16 mouse cellular contexts compared by ENCODE assay signal in genomic region chr2:173256552-173256949, GRCm38 (mm10). TPM values are rescaled to one million over a fixed set of nuclear protein-coding genes. Genes with fewer than 3 reads are reported as not detected.
DNase-seq lines count a peak whose midpoint lies in the region; ATAC-seq and TF ChIP-seq lines count a peak whose summit lies in the region.
"Had no signal": no experiment of that assay in that cellular context is flagged by ENCODE, and none has a peak within 500 bp of the region (broad histone marks: within the 10 kb centered on the region; RNA-seq: fewer than 3 reads in every experiment).

No protein-coding gene starts in this region.

- no peaks in the 10 kb centered on the region for H3K9me3 ChIP-seq in hindbrain, embryonic 12.5 days (replicated peaks)
- no peaks in the 10 kb centered on the region for H3K9me3 ChIP-seq in hindbrain, embryonic 14.5 days (ENCODE audit: control insufficient read depth, low read length)
- H3K9me3 ChIP-seq in midbrain, embryonic 14.5 days (ENCODE audit: control insufficient read depth, low read length): no peaks in the 10 kb centered on the region
- H3K9me3 ChIP-seq in midbrain, embryonic 15.5 days: no peaks in the 10 kb centered on the region
- no peaks in the 10 kb centered on the region for H3K9me3 ChIP-seq in intestine, embryonic 16.5 days (ENCODE audit: control insufficient read depth, low read length)
- H3K9me3 ChIP-seq: embryonic facial prominence, embryonic 15.5 days; megakaryocyte, embryonic 14.5 days had no signal

- peak overlapping the region; percentile 19; the same call in 1 of the 2 replicates for H3K27ac ChIP-seq in hindbrain, embryonic 12.5 days
- no peak overlapping the region; the same call in 1 of the 2 replicates for H3K27ac ChIP-seq in hindbrain, embryonic 14.5 days
- H3K27ac ChIP-seq in midbrain, embryonic 14.5 days (replicated peaks; ENCODE audit: low read depth, low read length): 0 out of 2 replicates have a peak overlapping the region, but pooled peaks have one; percentile 66
- H3K27ac ChIP-seq in midbrain, embryonic 15.5 days: no peak overlapping the region
- H3K27ac ChIP-seq in intestine, embryonic 16.5 days (ENCODE audit: low read length): peak overlapping the region; percentile 55; the same call in 1 of the 2 replicates
- H3K27ac ChIP-seq in thymus, adult 2 months (ENCODE audit: control insufficient read depth, insufficient read depth, low read length): no peak overlapping the region

- TF ChIP-seq POLR2A in thymus, adult 2 months (IDR thresholded peaks at IDR 0.05; ENCODE audit: control insufficient read depth, extremely low read depth, insufficient read depth, low read length, poor library complexity): no peak

- WGBS in hindbrain, embryonic 12.5 days: 86% methylated on average over 4 of the region's 4 CpGs
- 79% methylated on average over 4 of the region's 4 CpGs for WGBS in hindbrain, embryonic 14.5 days
- WGBS in midbrain, embryonic 14.5 days: 91% methylated on average over 4 of the region's 4 CpGs
- 82% methylated on average over 4 of the region's 4 CpGs for WGBS in midbrain, embryonic 15.5 days
- 64% methylated on average over 4 of the region's 4 CpGs for WGBS in intestine, embryonic 16.5 days
- 96% methylated on average over 4 of the region's 4 CpGs for WGBS in thymus, adult 2 months

- no peak for ATAC-seq in hindbrain, embryonic 12.5 days (ENCODE audit: low FRiP score)
- no peak for ATAC-seq in hindbrain, embryonic 14.5 days (ENCODE audit: low FRiP score)
- ATAC-seq in midbrain, embryonic 14.5 days (ENCODE audit: low FRiP score, low TSS enrichment): no peak
- ATAC-seq in midbrain, embryonic 15.5 days (replicated peaks): no peak
- ATAC-seq in intestine, embryonic 16.5 days: 0 out of 2 replicates have a peak, but pooled peaks have one; percentile 6
- ATAC-seq: activated CD4-positive, CD25-positive, alpha-beta regulatory T cell, adult 4 months; liver, postnatal 0 days had no signal

- H3K36me3 ChIP-seq in hindbrain, embryonic 12.5 days: no peaks in the 10 kb centered on the region
- no peaks in the 10 kb centered on the region for H3K36me3 ChIP-seq in hindbrain, embryonic 14.5 days (replicated peaks; ENCODE audit: control insufficient read depth, insufficient read depth)
- H3K36me3 ChIP-seq in midbrain, embryonic 14.5 days (ENCODE audit: control insufficient read depth, insufficient read depth, low read length): no peaks in the 10 kb centered on the region
- no peaks in the 10 kb centered on the region for H3K36me3 ChIP-seq in midbrain, embryonic 15.5 days (replicated peaks)
- H3K36me3 ChIP-seq in intestine, embryonic 16.5 days (ENCODE audit: control insufficient read depth, insufficient read depth, low read length): no peaks in the 10 kb centered on the region
- H3K36me3 ChIP-seq in thymus, adult 2 months (ENCODE audit: control insufficient read depth, insufficient read depth, low read length): no peaks in the 10 kb centered on the region
- H3K36me3 ChIP-seq: embryonic facial prominence, embryonic 15.5 days had no signal

- TF ChIP-seq CTCF in thymus, adult 2 months (IDR thresholded peaks at IDR 0.05; ENCODE audit: borderline replicate concordance, control insufficient read depth, extremely low read depth, insufficient read depth, low read length, poor library complexity): no peak

- no peak overlapping the region for H3K9ac ChIP-seq in hindbrain, embryonic 12.5 days
- no peak overlapping the region for H3K9ac ChIP-seq in hindbrain, embryonic 14.5 days
- no peak overlapping the region for H3K9ac ChIP-seq in midbrain, embryonic 14.5 days (replicated peaks; ENCODE audit: low read length)
- no peak overlapping the region for H3K9ac ChIP-seq in midbrain, embryonic 15.5 days
- peak overlapping the region; percentile 53; the same call in 1 of the 2 replicates for H3K9ac ChIP-seq in intestine, embryonic 16.5 days (ENCODE audit: low read depth, low read length)
- H3K9ac ChIP-seq: embryonic facial prominence, embryonic 15.5 days; liver, postnatal 0 days had no signal

- no peak for DNase-seq in hindbrain, embryonic 14.5 days (ENCODE audit: low spot score)
- DNase-seq in midbrain, embryonic 14.5 days: no peak
- DNase-seq in thymus, adult 2 months: no peak
- no peak for DNase-seq in T-cell, adult 2 months (ENCODE audit: low spot score)
- DNase-seq: cerebellum, postnatal 36 days; heart, adult 18-20 months; heart, postnatal 4 days; liver, postnatal 0 days; right cerebral cortex, adult 18-20 months; spleen, adult 18-20 months had no signal

- no peaks in the 10 kb centered on the region for H3K27me3 ChIP-seq in hindbrain, embryonic 12.5 days
- H3K27me3 ChIP-seq in hindbrain, embryonic 14.5 days (ENCODE audit: control insufficient read depth, insufficient read depth, low read length): no peaks in the 10 kb centered on the region
- no peaks in the 10 kb centered on the region for H3K27me3 ChIP-seq in midbrain, embryonic 14.5 days (ENCODE audit: control insufficient read depth, insufficient read depth, low read length)
- H3K27me3 ChIP-seq in midbrain, embryonic 15.5 days (replicated peaks): no peaks in the 10 kb centered on the region
- no peaks in the 10 kb centered on the region for H3K27me3 ChIP-seq in intestine, embryonic 16.5 days (replicated peaks; ENCODE audit: control insufficient read depth, insufficient read depth, low read length)
- no peaks in the 10 kb centered on the region; the same call in 1 of the 2 replicates for H3K27me3 ChIP-seq in thymus, adult 2 months (ENCODE audit: control insufficient read depth, insufficient read depth, low read length)
- H3K27me3 ChIP-seq: embryonic facial prominence, embryonic 15.5 days had no signal

- H3K4me3 ChIP-seq in hindbrain, embryonic 12.5 days: no peak overlapping the region
- H3K4me3 ChIP-seq in hindbrain, embryonic 14.5 days (replicated peaks; ENCODE audit: low read length): no peak overlapping the region
- H3K4me3 ChIP-seq in midbrain, embryonic 14.5 days (replicated peaks; ENCODE audit: low read depth, low read length): no peak overlapping the region
- H3K4me3 ChIP-seq in midbrain, embryonic 15.5 days: no peak overlapping the region
- no peak overlapping the region for H3K4me3 ChIP-seq in intestine, embryonic 16.5 days (ENCODE audit: low read length)
- H3K4me3 ChIP-seq in thymus, adult 2 months (ENCODE audit: control insufficient read depth, insufficient read depth, low read length): no peak overlapping the region
- H3K4me3 ChIP-seq: embryonic facial prominence, embryonic 15.5 days had no signal

- H3K4me1 ChIP-seq in hindbrain, embryonic 12.5 days: peaks cover 100% of the 10 kb centered on the region
- peaks cover 83% of the 10 kb centered on the region for H3K4me1 ChIP-seq in hindbrain, embryonic 14.5 days (replicated peaks; ENCODE audit: control insufficient read depth, insufficient read depth, low read length)
- H3K4me1 ChIP-seq in midbrain, embryonic 14.5 days (ENCODE audit: control insufficient read depth, insufficient read depth, low read length): peaks cover 90% of the 10 kb centered on the region
- H3K4me1 ChIP-seq in midbrain, embryonic 15.5 days: peaks cover 87% of the 10 kb centered on the region
- peaks cover 96% of the 10 kb centered on the region for H3K4me1 ChIP-seq in intestine, embryonic 16.5 days (ENCODE audit: control insufficient read depth, insufficient read depth, low read length)
- H3K4me1 ChIP-seq in thymus, adult 2 months (replicated peaks; ENCODE audit: control insufficient read depth, insufficient read depth, low read length): peaks cover 16% of the 10 kb centered on the region

- H3K4me2 ChIP-seq in hindbrain, embryonic 12.5 days (replicated peaks): no peak overlapping the region
- no peak overlapping the region for H3K4me2 ChIP-seq in hindbrain, embryonic 14.5 days (replicated peaks)
- H3K4me2 ChIP-seq in midbrain, embryonic 14.5 days (ENCODE audit: low read length): no peak overlapping the region
- H3K4me2 ChIP-seq in midbrain, embryonic 15.5 days: no peak overlapping the region
- H3K4me2 ChIP-seq in intestine, embryonic 16.5 days (ENCODE audit: low read depth, low read length): 0 out of 2 replicates have a peak overlapping the region, but pooled peaks have one; percentile 11
- H3K4me2 ChIP-seq: embryonic facial prominence, embryonic 15.5 days had no signal

RNA-seq across cellular contexts. Expression of gene Pmepa1, which starts 19.8 kb away (rescaled TPM):
- 5.6 and 6.3 TPM in 2 replicates for polyA plus RNA-seq in hindbrain, embryonic 12.5 days (2016; fragmentation: Nextera tagmentation; extraction: Ambion mirVana)
- 5.3 and 5.4 TPM in 2 replicates for polyA plus RNA-seq in hindbrain, embryonic 14.5 days (2014; fragmentation: Nextera tagmentation; extraction: Ambion mirVana)
- polyA plus RNA-seq in midbrain, embryonic 14.5 days (2014; fragmentation: Nextera tagmentation; extraction: Ambion mirVana): 5.7 and 6.4 TPM in 2 replicates
- polyA plus RNA-seq in midbrain, embryonic 15.5 days (2015; fragmentation: Nextera tagmentation; extraction: Ambion mirVana): 4.1 and 4.6 TPM in 2 replicates
- polyA plus RNA-seq in intestine, embryonic 16.5 days (2015; fragmentation: Nextera tagmentation; extraction: Ambion mirVana): 4.4 and 4.6 TPM in 2 replicates
- polyA plus RNA-seq in thymus, adult 2 months (2012; rRNA removed): 68.7 and 70.3 TPM in 2 replicates

RNA-seq across cellular contexts. Expression of gene Zbp1, which starts 37.8 kb away (rescaled TPM):
- 0.28 TPM in 1 of 2 replicates, not detected in the other for polyA plus RNA-seq in hindbrain, embryonic 12.5 days (2016; fragmentation: Nextera tagmentation; extraction: Ambion mirVana)
- polyA plus RNA-seq in hindbrain, embryonic 14.5 days (2014; fragmentation: Nextera tagmentation; extraction: Ambion mirVana): 0.27 TPM in 1 of 2 replicates, not detected in the other
- 1.7 TPM in 1 of 2 replicates, not detected in the other for polyA plus RNA-seq in midbrain, embryonic 14.5 days (2014; fragmentation: Nextera tagmentation; extraction: Ambion mirVana)
- 0.22 and 1.1 TPM in 2 replicates for polyA plus RNA-seq in midbrain, embryonic 15.5 days (2015; fragmentation: Nextera tagmentation; extraction: Ambion mirVana)
- polyA plus RNA-seq in intestine, embryonic 16.5 days (2015; fragmentation: Nextera tagmentation; extraction: Ambion mirVana): 0.65 and 1.9 TPM in 2 replicates
- 58.6 and 63.7 TPM in 2 replicates for polyA plus RNA-seq in thymus, adult 2 months (2012; rRNA removed)

Comparison
In these comparisons a context has a peak if more than half of its experiments do, and no peak if none do; other contexts are left out.
1. H3K27ac ChIP-seq: peak in hindbrain, embryonic 12.5 days (single experiment), midbrain, embryonic 14.5 days (single experiment) and intestine, embryonic 16.5 days (single experiment); none in hindbrain, embryonic 14.5 days (single experiment), midbrain, embryonic 15.5 days (single experiment) and thymus, adult 2 months (single experiment).
2. RNA of gene Zbp1, which starts 37.8 kb away (polyA plus RNA-seq): 58.6 to 63.7 TPM in thymus, adult 2 months; 1.7 TPM in midbrain, embryonic 14.5 days, 0.65 to 1.9 TPM in intestine, embryonic 16.5 days, 0.28 TPM in hindbrain, embryonic 12.5 days, 0.27 TPM in hindbrain, embryonic 14.5 days and 0.22 to 1.1 TPM in midbrain, embryonic 15.5 days; every median in the first group is over 10 times any median in the second.